Mouse (Mus musculus) stomach, postnatal 0 days (tissue): ENCODE data around the gene Opcml.

Experiments
- CTCF ChIP-seq: IDR thresholded peaks from 2 replicates; pipeline ENCODE4 v1.5.1; 2016; ENCODE audit warnings: antibody characterized with exemption, low read depth, mild to moderate bottlenecking, moderate library complexity
- EP300 ChIP-seq: optimal IDR thresholded peaks from 2 replicates; pipeline ENCODE3; 2016; ENCODE audit warnings: antibody characterized with exemption

DNA sequence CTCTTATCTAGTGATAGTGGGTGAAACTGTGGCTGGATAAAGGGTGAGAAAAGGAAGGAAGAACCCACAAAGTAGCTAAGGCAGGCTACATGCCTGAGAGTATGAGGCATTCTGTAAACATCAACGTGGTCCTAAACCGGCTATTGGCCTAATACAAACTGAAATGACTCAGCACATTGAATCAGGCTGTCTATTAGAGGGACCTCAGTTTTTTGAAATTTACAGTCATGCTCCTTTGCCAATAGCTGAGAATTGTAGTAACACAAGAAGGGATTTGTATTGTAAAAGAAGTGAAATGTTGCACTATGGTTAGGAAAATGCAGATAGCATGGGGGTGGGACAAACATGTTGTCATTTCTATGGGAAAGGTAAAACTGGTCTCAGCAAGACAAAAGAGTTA is 10.4 kb downstream of the Opcml start:
- TF ChIP-seq CTCF (no peak), EP300 (no peak)
